Mouse (Mus musculus) gastrocnemius, postnatal 4 days (tissue): ENCODE data around the gene Trpm5. TPM values are rescaled to one million over a fixed set of nuclear protein-coding genes. Genes with fewer than 3 reads are reported as not detected.

Experiments
- DNase-seq, 2 experiments: peaks; one replicate each; pipeline ENCODE4 v3.0.0; 2021 to 2022; ENCODE audit warnings: low spot score in 2 of 2, mixed read lengths in 2 of 2
- total RNA-seq, 2 experiments: library from RNA; stranded (reverse); gene quantifications; 2 replicates each; pipeline ENCODE4 v1.2.3; 2021

Gene Trpm5
- total RNA-seq, 2 experiments from 2014 or later: 10.0 to 10.3 TPM

- DNase-seq: no peak
These were observed 12.4 kb upstream of the Trpm5 start for GRCm38 (mm10) chr7:143106672-143107465.

GRCm38 (mm10) chr7:143106062-143106461 lies 11.6 kb upstream of the Trpm5 start, which contains the start of gene Kcnq1:
Kcnq1 (plus strand) TSS chr7:143106362.
- no peak for DNase-seq

GRCm38 (mm10) chr7:143105258-143105897 lies 10.9 kb upstream of the Trpm5 start:
- DNase-seq: no peak

GRCm38 (mm10) chr7:143100759-143101158 lies 6.3 kb upstream of the Trpm5 start:
- no peak for DNase-seq

- DNase-seq: no peak
These were observed 1.1 kb upstream of the Trpm5 start for GRCm38 (mm10) chr7:143095554-143095907.

- no peak for DNase-seq
These were observed 595 bp downstream of the Trpm5 start for GRCm38 (mm10) chr7:143093847-143094246.

- peak; percentile 54 to 82 for DNase-seq
These were observed 7.3 kb downstream of the Trpm5 start for GRCm38 (mm10) chr7:143087070-143087579.

GRCm38 (mm10) chr7:143086366-143086765 lies 8.1 kb downstream of the Trpm5 start:
- peak; percentile 62 to 76 for DNase-seq

GRCm38 (mm10) chr7:143083708-143084107 lies 10.7 kb downstream of the Trpm5 start:
- no peak for DNase-seq

- DNase-seq: no peak
These were observed 12.4 kb downstream of the Trpm5 start for GRCm38 (mm10) chr7:143082024-143082423.

- no peak for DNase-seq
These were observed 17.1 kb downstream of the Trpm5 start for GRCm38 (mm10) chr7:143077351-143077750.

GRCm38 (mm10) chr7:143075394-143075793 lies 19.0 kb downstream of the Trpm5 start:
- no peak for DNase-seq

- DNase-seq: peak in 1 of 2 experiments; percentile 48
These were observed 21.4 kb downstream of the Trpm5 start for GRCm38 (mm10) chr7:143073086-143073485.

- DNase-seq: no peak
These were observed 21.8 kb downstream of the Trpm5 start for GRCm38 (mm10) chr7:143072605-143073004.

GRCm38 (mm10) chr7:143070506-143071070 lies 23.9 kb downstream of the Trpm5 start:
- DNase-seq: no peak

- DNase-seq: peak in 1 of 2 experiments; percentile 44
These were observed 24.6 kb downstream of the Trpm5 start for GRCm38 (mm10) chr7:143069751-143070400.

GRCm38 (mm10) chr7:143068882-143069591 lies 25.4 kb downstream of the Trpm5 start, which contains the start of gene Tssc4:
Tssc4 (plus strand) TSS chr7:143069249.
- DNase-seq: peak; percentile 91 to 97

GRCm38 (mm10) chr7:143068316-143068881 lies 26.0 kb downstream of the Trpm5 start:
- peak in 1 of 2 experiments; percentile 60 for DNase-seq

- no peak for DNase-seq
These were observed 26.5 kb downstream of the Trpm5 start for GRCm38 (mm10) chr7:143067897-143068296.

GRCm38 (mm10) chr7:143067469-143067868 lies 27.0 kb downstream of the Trpm5 start:
- DNase-seq: no peak
